In genomic region chr13:20472301-20472831, GRCm38 (mm10) we compare ENCODE assay signal across 7 mouse cellular contexts.
A peak's percentile ranks its signal among the peaks of the same experiment; 100 is the strongest.
DNase-seq lines count a peak whose midpoint lies in the region; ATAC-seq and TF ChIP-seq lines count a peak whose summit lies in the region.

No protein-coding gene starts in this region.

- no peaks in the 10 kb centered on the region for H3K36me3 ChIP-seq in hindbrain, embryonic 14.5 days (replicated peaks; ENCODE audit: control insufficient read depth, insufficient read depth)
- no peaks in the 10 kb centered on the region for H3K36me3 ChIP-seq in midbrain, postnatal 0 days (ENCODE audit: insufficient read depth, low read length)
- no peaks in the 10 kb centered on the region for H3K36me3 ChIP-seq in liver, embryonic 12.5 days
- H3K36me3 ChIP-seq in kidney, embryonic 14.5 days (ENCODE audit: control insufficient read depth, insufficient read depth, low read length), result no peaks in the 10 kb centered on the region

- H3K9ac ChIP-seq in hindbrain, embryonic 14.5 days, result peak overlapping the region; percentile 73
- H3K9ac ChIP-seq in midbrain, postnatal 0 days (replicated peaks; ENCODE audit: low read length, poor library complexity, severe bottlenecking), result peak overlapping the region; percentile 54
- no peak overlapping the region for H3K9ac ChIP-seq in liver, embryonic 12.5 days
- H3K9ac ChIP-seq in kidney, embryonic 14.5 days (ENCODE audit: low read depth, low read length), result no peak overlapping the region

- peak; percentile 82 for ATAC-seq in hindbrain, embryonic 14.5 days (ENCODE audit: low FRiP score)
- peak; percentile 84 for ATAC-seq in midbrain, postnatal 0 days (ENCODE audit: low FRiP score)
- ATAC-seq in liver, embryonic 12.5 days, result no peak
- no peak for ATAC-seq in kidney, embryonic 14.5 days (ENCODE audit: low FRiP score, low TSS enrichment)

- TF ChIP-seq CTCF in midbrain, postnatal 0 days (IDR thresholded peaks at IDR 0.05), result no peak

- DNase-seq in cerebellum, adult 18-20 months, result peak; percentile 49 to 54
- peak; percentile 63 for DNase-seq in embryo, embryonic 11 days
- peak; percentile 81 for DNase-seq in hindbrain, embryonic 14.5 days (ENCODE audit: low spot score)
- DNase-seq in midbrain, postnatal 0 days (ENCODE audit: low spot score), result peak; percentile 89
- DNase-seq in gastrocnemius, postnatal 10 days, result no peak

- H3K4me2 ChIP-seq in hindbrain, embryonic 14.5 days (replicated peaks), result peak overlapping the region; percentile 59
- H3K4me2 ChIP-seq in midbrain, postnatal 0 days (ENCODE audit: low read depth, low read length, poor library complexity, severe bottlenecking), result peak overlapping the region; percentile 71
- no peak overlapping the region for H3K4me2 ChIP-seq in liver, embryonic 12.5 days
- no peak overlapping the region for H3K4me2 ChIP-seq in kidney, embryonic 14.5 days (replicated peaks; ENCODE audit: low read depth, low read length)

- peak overlapping the region; percentile 84 for H3K27ac ChIP-seq in hindbrain, embryonic 14.5 days
- H3K27ac ChIP-seq in midbrain, postnatal 0 days (ENCODE audit: low read depth, low read length), result peak overlapping the region; percentile 78
- no peak overlapping the region for H3K27ac ChIP-seq in liver, embryonic 12.5 days
- no peak overlapping the region for H3K27ac ChIP-seq in kidney, embryonic 14.5 days (ENCODE audit: low read depth, low read length)

- no peaks in the 10 kb centered on the region for H3K27me3 ChIP-seq in hindbrain, embryonic 14.5 days (ENCODE audit: control insufficient read depth, insufficient read depth, low read length)
- H3K27me3 ChIP-seq in midbrain, postnatal 0 days (ENCODE audit: insufficient read depth, low read length), result no peaks in the 10 kb centered on the region
- no peaks in the 10 kb centered on the region for H3K27me3 ChIP-seq in liver, embryonic 12.5 days (replicated peaks)
- no peaks in the 10 kb centered on the region for H3K27me3 ChIP-seq in kidney, embryonic 14.5 days (ENCODE audit: control insufficient read depth, insufficient read depth, low read length)

- WGBS in hindbrain, embryonic 14.5 days, result 10% methylated on average over 10 of the region's 10 CpGs
- WGBS in midbrain, postnatal 0 days, result 9% methylated on average over 10 of the region's 10 CpGs
- WGBS in liver, embryonic 12.5 days (ENCODE audit: insufficient replicate concordance), result 62% methylated on average over 10 of the region's 10 CpGs
- WGBS in kidney, embryonic 14.5 days, result 47% methylated on average over 10 of the region's 10 CpGs

- peaks cover 16% of the 10 kb centered on the region; the same call in 1 of the 2 replicates for H3K4me1 ChIP-seq in hindbrain, embryonic 14.5 days (replicated peaks; ENCODE audit: control insufficient read depth, insufficient read depth, low read length)
- H3K4me1 ChIP-seq in midbrain, postnatal 0 days (ENCODE audit: insufficient read depth, low read length), result peaks cover 12% of the 10 kb centered on the region
- no peaks in the 10 kb centered on the region for H3K4me1 ChIP-seq in liver, embryonic 12.5 days
- no peaks in the 10 kb centered on the region for H3K4me1 ChIP-seq in kidney, embryonic 14.5 days (ENCODE audit: control insufficient read depth, insufficient read depth, low read length)

- H3K9me3 ChIP-seq in hindbrain, embryonic 14.5 days (ENCODE audit: control insufficient read depth, low read length), result no peaks in the 10 kb centered on the region
- no peaks in the 10 kb centered on the region for H3K9me3 ChIP-seq in midbrain, postnatal 0 days (ENCODE audit: low read length)
- H3K9me3 ChIP-seq in liver, embryonic 12.5 days (replicated peaks), result no peaks in the 10 kb centered on the region
- H3K9me3 ChIP-seq in kidney, embryonic 14.5 days (ENCODE audit: control insufficient read depth, low read length), result no peaks in the 10 kb centered on the region

- H3K4me3 ChIP-seq in hindbrain, embryonic 14.5 days (replicated peaks; ENCODE audit: low read length), result peak overlapping the region; percentile 59
- H3K4me3 ChIP-seq in midbrain, postnatal 0 days (ENCODE audit: low read depth, low read length), result peak overlapping the region; percentile 48
- H3K4me3 ChIP-seq in liver, embryonic 12.5 days, result no peak overlapping the region
- no peak overlapping the region for H3K4me3 ChIP-seq in kidney, embryonic 14.5 days (ENCODE audit: low read length)

Comparison
In these comparisons a context has a peak if more than half of its experiments do, and no peak if none do; other contexts are left out.
1. ATAC-seq: peak in hindbrain, embryonic 14.5 days (single experiment) and midbrain, postnatal 0 days (single experiment); none in liver, embryonic 12.5 days (single experiment) and kidney, embryonic 14.5 days (single experiment).
2. H3K27ac ChIP-seq: peak in hindbrain, embryonic 14.5 days (single experiment) and midbrain, postnatal 0 days (single experiment); none in liver, embryonic 12.5 days (single experiment) and kidney, embryonic 14.5 days (single experiment).
3. H3K4me2 ChIP-seq: peak in hindbrain, embryonic 14.5 days (single experiment) and midbrain, postnatal 0 days (single experiment); none in liver, embryonic 12.5 days (single experiment) and kidney, embryonic 14.5 days (single experiment).
4. H3K4me3 ChIP-seq: peak in hindbrain, embryonic 14.5 days (single experiment) and midbrain, postnatal 0 days (single experiment); none in liver, embryonic 12.5 days (single experiment) and kidney, embryonic 14.5 days (single experiment).
5. H3K9ac ChIP-seq: peak in hindbrain, embryonic 14.5 days (single experiment) and midbrain, postnatal 0 days (single experiment); none in liver, embryonic 12.5 days (single experiment) and kidney, embryonic 14.5 days (single experiment).